Mouse (Mus musculus): ENCODE data around the gene 6430550D23Rik. TPM values are rescaled to one million over a fixed set of nuclear protein-coding genes. Genes with fewer than 3 reads are reported as not detected.

6430550D23Rik gene
- polyA plus RNA-seq, 2 experiments = 2.6 to 3.7 TPM

- Histone ChIP-seq H3K27ac (replicated peaks; ENCODE audit: low read depth, low read length) (no peak overlapping the region), H3K4me1 (ENCODE audit: control insufficient read depth, insufficient read depth, low read length) (peaks cover 49% of the 10 kb centered on the region), H3K9me3 (ENCODE audit: control insufficient read depth, low read length) (no peaks in the 10 kb centered on the region), H3K4me2 (replicated peaks; ENCODE audit: low read depth, low read length, severe bottlenecking) (no peak overlapping the region), H3K27me3 (ENCODE audit: control insufficient read depth, insufficient read depth, low read length) (no peaks in the 10 kb centered on the region), H3K36me3 (ENCODE audit: control insufficient read depth, insufficient read depth, low read length) (peaks cover 7% of the 10 kb centered on the region; the same call in 1 of the 2 replicates), H3K4me3 (replicated peaks; ENCODE audit: low read length) (no peak overlapping the region), H3K9ac (ENCODE audit: low read depth, low read length, severe bottlenecking) (no peak overlapping the region)
- WGBS = 2% methylated on average over 7 of the region's 7 CpGs
- ATAC-seq (ENCODE audit: low FRiP score, low read depth) = no peak
- TF ChIP-seq POLR2A (IDR thresholded peaks at IDR 0.05; ENCODE audit: borderline replicate concordance, extremely low read depth, insufficient read depth, insufficient read length) = no peak
- DNase-seq (ENCODE audit: low spot score) = peak; percentile 82
Measured at GRCm38 (mm10) chr2:155946069-155946468, 61.7 kb downstream of the 6430550D23Rik start.

DNA sequence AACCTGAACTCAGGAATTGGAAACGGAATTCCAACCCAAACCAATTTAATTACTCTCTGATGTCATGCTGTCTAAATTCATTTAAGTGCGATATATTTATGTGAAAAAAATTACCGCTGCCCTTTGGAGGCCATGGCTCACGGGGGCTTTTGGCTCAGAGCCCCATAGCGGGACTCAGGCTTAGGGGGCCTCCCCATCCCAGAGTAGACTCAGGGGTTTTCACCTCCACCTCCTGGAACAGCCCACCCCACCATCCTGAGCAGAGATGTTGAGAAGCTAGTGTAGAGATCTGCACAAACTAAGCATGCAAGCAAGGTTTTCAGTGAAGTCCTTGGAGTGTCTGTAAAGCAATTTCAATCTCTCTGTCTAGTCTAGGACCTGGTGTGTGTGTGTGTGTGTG, 62.2 kb downstream of the 6430550D23Rik start:
- no peaks in the 10 kb centered on the region for H3K27me3 ChIP-seq (ENCODE audit: control insufficient read depth, insufficient read depth, low read length)
- H3K9ac ChIP-seq (ENCODE audit: low read depth, low read length, severe bottlenecking) = no peak overlapping the region
- peak; percentile 39; the same call in 1 of the 2 replicates for ATAC-seq (ENCODE audit: low FRiP score, low read depth)
- peaks cover 12% of the 10 kb centered on the region; the same call in 1 of the 2 replicates for H3K36me3 ChIP-seq (ENCODE audit: control insufficient read depth, insufficient read depth, low read length)
- WGBS = 28% methylated on average over 5 of the region's 5 CpGs
- H3K4me2 ChIP-seq (replicated peaks; ENCODE audit: low read depth, low read length, severe bottlenecking) = peak overlapping the region; percentile 55
- no peak for TF ChIP-seq POLR2A (IDR thresholded peaks at IDR 0.05; ENCODE audit: borderline replicate concordance, extremely low read depth, insufficient read depth, insufficient read length)
- H3K4me1 ChIP-seq (ENCODE audit: control insufficient read depth, insufficient read depth, low read length) = peaks cover 49% of the 10 kb centered on the region
- no peak for DNase-seq (ENCODE audit: low spot score)
- peak overlapping the region; percentile 48; the same call in 1 of the 2 replicates for H3K27ac ChIP-seq (replicated peaks; ENCODE audit: low read depth, low read length)
- H3K9me3 ChIP-seq (ENCODE audit: control insufficient read depth, low read length) = no peaks in the 10 kb centered on the region
- peak overlapping the region; percentile 44 for H3K4me3 ChIP-seq (replicated peaks; ENCODE audit: low read length)

GRCm38 (mm10) chr2:155945124-155945523, 62.7 kb downstream of the 6430550D23Rik start, which contains the start of gene Gdf5:
Gene Gdf5, minus strand, starts transcription at chr2:155945367.
- H3K4me3 ChIP-seq (replicated peaks; ENCODE audit: low read length) = peak within 1 kb of the TSS; percentile 44
- DNase-seq (ENCODE audit: low spot score) = peak; percentile 75
- peak; percentile 52; the same call in 1 of the 2 replicates for ATAC-seq (ENCODE audit: low FRiP score, low read depth)

DNA sequence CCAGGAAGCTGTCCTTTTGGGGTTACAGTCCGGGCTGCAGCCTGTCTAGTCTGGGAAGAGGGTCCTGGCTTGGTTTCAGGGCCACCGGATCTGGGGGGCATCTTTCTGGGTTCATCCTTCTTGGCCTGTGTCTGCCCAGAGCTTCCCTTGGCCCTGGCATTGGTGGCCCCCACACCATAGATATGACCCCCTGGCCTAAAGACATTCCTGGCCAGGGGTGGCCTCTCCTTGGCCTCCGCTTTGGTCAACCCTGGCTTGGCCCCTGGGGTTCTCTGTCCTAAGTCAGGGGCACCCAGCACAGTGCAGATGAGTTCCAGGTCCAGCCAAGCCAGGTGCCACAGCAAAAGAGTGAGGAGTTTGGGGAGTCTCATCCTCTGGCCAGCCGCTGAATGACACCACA, 63.1 kb downstream of the 6430550D23Rik start:
- no peaks in the 10 kb centered on the region for H3K27me3 ChIP-seq (ENCODE audit: control insufficient read depth, insufficient read depth, low read length)
- no peak for TF ChIP-seq POLR2A (IDR thresholded peaks at IDR 0.05; ENCODE audit: borderline replicate concordance, extremely low read depth, insufficient read depth, insufficient read length)
- H3K4me3 ChIP-seq (replicated peaks; ENCODE audit: low read length) = peak overlapping the region; percentile 44
- peaks cover 44% of the 10 kb centered on the region for H3K4me1 ChIP-seq (ENCODE audit: control insufficient read depth, insufficient read depth, low read length)
- no peaks in the 10 kb centered on the region for H3K9me3 ChIP-seq (ENCODE audit: control insufficient read depth, low read length)
- H3K36me3 ChIP-seq (ENCODE audit: control insufficient read depth, insufficient read depth, low read length) = peaks cover 16% of the 10 kb centered on the region; the same call in 1 of the 2 replicates
- H3K9ac ChIP-seq (ENCODE audit: low read depth, low read length, severe bottlenecking) = peak overlapping the region; percentile 64
- no peak for DNase-seq (ENCODE audit: low spot score)
- WGBS = 67% methylated on average over 4 of the region's 4 CpGs
- H3K27ac ChIP-seq (replicated peaks; ENCODE audit: low read depth, low read length) = peak overlapping the region; percentile 89
- no peak for ATAC-seq (ENCODE audit: low FRiP score, low read depth)
- H3K4me2 ChIP-seq (replicated peaks; ENCODE audit: low read depth, low read length, severe bottlenecking) = peak overlapping the region; percentile 55

More at GRCm38 (mm10) chr2:155945124-155945523, 62.7 kb downstream of the 6430550D23Rik start, which contains the start of gene Gdf5:
- peak within 1 kb of the TSS; percentile 89 for H3K27ac ChIP-seq (replicated peaks; ENCODE audit: low read depth, low read length)
- WGBS = 12% methylated on average over 12 of the region's 13 CpGs
- peaks cover 12% of the 10 kb centered on the region; the same call in 1 of the 2 replicates for H3K36me3 ChIP-seq (ENCODE audit: control insufficient read depth, insufficient read depth, low read length)
- peak; percentile 69; the same call in 1 of the 2 replicates for TF ChIP-seq POLR2A (IDR thresholded peaks at IDR 0.05; ENCODE audit: borderline replicate concordance, extremely low read depth, insufficient read depth, insufficient read length)
- H3K9ac ChIP-seq (ENCODE audit: low read depth, low read length, severe bottlenecking) = peak within 1 kb of the TSS; percentile 64
- H3K4me1 ChIP-seq (ENCODE audit: control insufficient read depth, insufficient read depth, low read length) = peaks cover 49% of the 10 kb centered on the region
- H3K27me3 ChIP-seq (ENCODE audit: control insufficient read depth, insufficient read depth, low read length) = no peaks in the 10 kb centered on the region
- peak within 1 kb of the TSS; percentile 55 for H3K4me2 ChIP-seq (replicated peaks; ENCODE audit: low read depth, low read length, severe bottlenecking)
- H3K9me3 ChIP-seq (ENCODE audit: control insufficient read depth, low read length) = no peaks in the 10 kb centered on the region

DNA sequence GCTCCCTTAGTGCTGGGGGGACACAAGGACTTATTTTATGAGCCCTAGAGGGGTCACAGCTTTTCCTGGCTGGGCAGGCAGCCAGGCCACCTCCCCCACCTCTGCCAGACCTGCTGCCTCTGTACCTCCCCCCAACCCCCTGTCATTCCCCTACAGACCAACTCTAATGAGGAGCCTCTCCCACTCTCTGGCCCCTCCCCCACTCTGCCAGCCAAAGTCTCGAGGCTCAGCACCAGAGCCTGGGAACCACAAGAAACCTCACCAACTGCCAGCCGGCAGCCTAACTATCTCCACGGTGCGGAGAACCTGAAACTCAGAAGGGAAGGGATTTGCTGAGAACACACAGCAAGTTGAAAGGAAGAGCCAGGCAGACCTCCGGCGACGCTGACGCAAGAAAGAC, 64.3 kb downstream of the 6430550D23Rik start:
- peak; percentile 46 for DNase-seq (ENCODE audit: low spot score)
- H3K36me3 ChIP-seq (ENCODE audit: control insufficient read depth, insufficient read depth, low read length) = peaks cover 24% of the 10 kb centered on the region; the same call in 1 of the 2 replicates
- peak overlapping the region; percentile 64 for H3K9ac ChIP-seq (ENCODE audit: low read depth, low read length, severe bottlenecking)
- peak overlapping the region; percentile 55 for H3K4me2 ChIP-seq (replicated peaks; ENCODE audit: low read depth, low read length, severe bottlenecking)
- 0 out of 2 replicates have a peak, but pooled peaks have one; percentile 19 for ATAC-seq (ENCODE audit: low FRiP score, low read depth)
- peak overlapping the region; percentile 89 for H3K27ac ChIP-seq (replicated peaks; ENCODE audit: low read depth, low read length)
- H3K27me3 ChIP-seq (ENCODE audit: control insufficient read depth, insufficient read depth, low read length) = no peaks in the 10 kb centered on the region
- no peaks in the 10 kb centered on the region for H3K9me3 ChIP-seq (ENCODE audit: control insufficient read depth, low read length)
- WGBS = 1% methylated on average over 8 of the region's 8 CpGs
- peaks cover 36% of the 10 kb centered on the region for H3K4me1 ChIP-seq (ENCODE audit: control insufficient read depth, insufficient read depth, low read length)
- TF ChIP-seq POLR2A (IDR thresholded peaks at IDR 0.05; ENCODE audit: borderline replicate concordance, extremely low read depth, insufficient read depth, insufficient read length) = 0 out of 2 replicates have a peak, but pooled peaks have one; percentile 28
- H3K4me3 ChIP-seq (replicated peaks; ENCODE audit: low read length) = peak overlapping the region; percentile 44
